Mouse (Mus musculus) c-Kit-positive CD71-negative TER-119-negative erythroid progenitor cells, embryonic 14.5 days (primary cell): Measurements from ENCODE around the gene Ccdc153.

ENCODE experiments used
- DNase-seq: peaks from one replicate; pipeline ENCODE4 v3.0.0-alpha.2; 2013; ENCODE audit warnings: low read depth

Ccdc153 gene

GRCm38 (mm10) chr9:44240911-44241310 is 435 bp downstream of the Ccdc153 start:
- no peak for DNase-seq

- DNase-seq = no peak
Measured at GRCm38 (mm10) chr9:44241418-44241817, 942 bp downstream of the Ccdc153 start.

- DNase-seq = no peak
Measured at GRCm38 (mm10) chr9:44243621-44244020, 3.1 kb downstream of the Ccdc153 start.

- DNase-seq = no peak
Measured at GRCm38 (mm10) chr9:44247907-44248306, 7.4 kb downstream of the Ccdc153 start.

GRCm38 (mm10) chr9:44249181-44250146 is 9.0 kb downstream of the Ccdc153 start:
- no peak for DNase-seq

- no peak for DNase-seq
Measured at GRCm38 (mm10) chr9:44250445-44250844, 10.0 kb downstream of the Ccdc153 start.

- no peak for DNase-seq
Measured at GRCm38 (mm10) chr9:44251314-44251713, 10.8 kb downstream of the Ccdc153 start, which contains the start of gene Pdzd3. TSS of gene Pdzd3 (minus strand) at chr9:44251471.

GRCm38 (mm10) chr9:44253441-44253840 is 13.0 kb downstream of the Ccdc153 start:
- no peak for DNase-seq

GRCm38 (mm10) chr9:44254508-44255135 is 14.1 kb downstream of the Ccdc153 start:
- DNase-seq = no peak

GRCm38 (mm10) chr9:44255136-44255521 is 14.7 kb downstream of the Ccdc153 start:
- DNase-seq = no peak

GRCm38 (mm10) chr9:44256213-44256612 is 15.7 kb downstream of the Ccdc153 start:
- no peak for DNase-seq

- DNase-seq = no peak
Measured at GRCm38 (mm10) chr9:44259014-44259413, 18.5 kb downstream of the Ccdc153 start.

- DNase-seq = no peak
Measured at GRCm38 (mm10) chr9:44261388-44261787, 20.9 kb downstream of the Ccdc153 start.

- no peak for DNase-seq
Measured at GRCm38 (mm10) chr9:44266478-44267226, 26.2 kb downstream of the Ccdc153 start.

- no peak for DNase-seq
Measured at GRCm38 (mm10) chr9:44267319-44268026, 27.0 kb downstream of the Ccdc153 start.

- peak; percentile 82 for DNase-seq
Measured at GRCm38 (mm10) chr9:44268027-44268360, 27.5 kb downstream of the Ccdc153 start.

- DNase-seq = peak; percentile 47
Measured at GRCm38 (mm10) chr9:44268432-44268831, 28.0 kb downstream of the Ccdc153 start, which contains the start of gene Nlrx1. TSS of gene Nlrx1 (minus strand) at chr9:44268599.

- DNase-seq = no peak
Measured at GRCm38 (mm10) chr9:44269077-44269476, 28.6 kb downstream of the Ccdc153 start.

GRCm38 (mm10) chr9:44269973-44270372 is 29.5 kb downstream of the Ccdc153 start:
- no peak for DNase-seq

- DNase-seq = no peak
Measured at GRCm38 (mm10) chr9:44283183-44283582, 42.7 kb downstream of the Ccdc153 start.

GRCm38 (mm10) chr9:44286256-44286850 is 45.9 kb downstream of the Ccdc153 start:
- DNase-seq = no peak
